Mouse (Mus musculus) mature B cell (primary cell): Measurements from ENCODE around the gene Cdc42ep2.

Experiments
- in situ Hi-C: fragments of 300-500 bp; cut with MboI; formaldehyde crosslinking; loops from 2 replicates; pipeline ENCODE4 v1.14.3; 2019

The Cdc42ep2 gene

GRCm38 (mm10) chr19:5924713-5925093, at the start of gene Cdc42ep2:
Cdc42ep2 (minus strand) TSS chr19:5924816.
- in situ Hi-C loops, result no loop called here

- in situ Hi-C loops, result loop anchor here (10.0 kb wide), 1 partner anchor 157 kb away; the partner anchor contains the start of gene Snx15
Measured at GRCm38 (mm10) chr19:5967664-5968063, 43.0 kb upstream of the Cdc42ep2 start.

- in situ Hi-C loops, result loop anchor here (10.0 kb wide), 1 partner anchor 158 kb away; the partner anchor contains the start of gene Snx15
Measured at GRCm38 (mm10) chr19:5966786-5967185, 42.2 kb upstream of the Cdc42ep2 start.

DNA sequence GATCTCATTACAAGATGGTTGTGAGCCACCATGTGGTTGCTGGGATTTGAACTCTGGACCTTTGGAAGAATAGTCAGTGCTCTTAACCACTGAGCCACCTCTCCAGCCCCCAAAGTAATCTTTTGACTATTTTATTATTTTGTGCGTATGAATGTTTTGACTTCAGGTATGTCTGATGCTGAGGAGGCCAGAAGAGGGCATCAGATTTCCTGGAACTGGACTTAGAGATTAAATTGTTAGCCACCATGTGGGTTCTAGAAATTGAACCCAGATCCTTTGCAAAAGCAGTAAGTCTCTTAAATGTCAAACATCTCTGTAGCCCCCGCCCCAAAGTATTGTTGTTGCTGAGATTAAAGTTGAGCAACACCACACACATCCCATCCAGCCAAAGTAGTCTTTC, 41.3 kb upstream of the Cdc42ep2 start:
- in situ Hi-C loops, result loop anchor here (10.0 kb wide), 1 partner anchor 159 kb away; the partner anchor contains the start of gene Snx15

- in situ Hi-C loops, result loop anchor here (10.0 kb wide), 1 partner anchor 160 kb away; the partner anchor contains the start of gene Snx15
Measured at GRCm38 (mm10) chr19:5965280-5965679, 40.7 kb upstream of the Cdc42ep2 start.

DNA sequence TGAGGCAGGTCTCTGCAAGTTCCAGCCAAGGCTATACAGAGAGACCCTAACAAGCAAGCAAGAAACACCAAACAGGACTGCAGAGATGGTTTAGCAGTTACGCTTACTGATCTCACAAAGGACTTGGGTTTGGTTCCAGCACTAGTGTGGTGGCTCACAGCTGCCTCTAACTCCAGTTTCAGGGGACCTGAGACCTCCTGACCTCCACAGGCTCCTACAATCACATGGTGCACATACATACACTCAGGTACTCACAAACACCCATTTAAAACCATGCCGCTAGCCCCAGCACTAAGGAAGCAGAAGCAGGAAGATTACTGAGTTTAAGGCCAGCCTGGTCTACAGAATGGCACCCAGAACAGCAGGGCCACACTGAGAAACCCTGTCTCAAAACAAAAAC, 40.2 kb upstream of the Cdc42ep2 start:
- in situ Hi-C loops, result loop anchor here (10.0 kb wide), 1 partner anchor 160 kb away; the partner anchor contains the start of gene Snx15

DNA sequence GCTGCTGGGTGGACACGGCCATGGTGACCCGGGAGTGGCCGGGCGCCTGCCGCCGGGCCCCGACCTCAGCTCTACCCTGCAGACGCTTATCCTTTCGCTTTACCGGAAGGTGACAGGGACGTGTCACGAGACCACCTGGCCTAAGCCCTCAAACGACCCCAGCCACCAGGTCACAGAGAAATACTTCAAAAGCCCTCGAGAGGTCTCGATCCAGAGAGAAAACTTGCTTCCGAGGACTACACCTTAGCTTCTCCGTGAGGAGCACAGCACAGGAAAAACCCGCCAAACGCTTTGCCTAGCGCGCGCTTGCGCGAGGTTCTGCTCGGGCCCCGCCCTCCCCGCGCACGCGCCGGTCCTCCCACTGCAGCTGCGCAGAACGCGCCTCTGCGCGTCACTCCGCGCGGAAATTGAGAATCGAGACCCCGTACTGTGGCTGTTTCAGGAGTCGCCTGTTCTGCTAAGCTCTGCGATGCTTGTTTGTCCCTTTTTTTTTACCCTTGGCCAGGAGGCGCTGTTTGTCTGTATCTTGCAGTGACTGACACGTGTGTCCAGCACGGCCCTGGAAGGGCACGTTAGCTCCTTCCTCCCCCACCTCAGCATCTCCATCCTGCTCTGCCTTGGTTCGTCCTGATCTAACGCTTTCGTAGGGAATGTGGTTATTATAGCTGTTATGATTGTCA, 39.4 kb upstream of the Cdc42ep2 start, which contains the start of gene Pola2:
Gene Pola2 (minus strand): TSS at position 320 of the 680 bp plus-strand sequence.
- in situ Hi-C loops, result loop anchor here (10.0 kb wide), 1 partner anchor 161 kb away; the partner anchor contains the start of gene Snx15

DNA sequence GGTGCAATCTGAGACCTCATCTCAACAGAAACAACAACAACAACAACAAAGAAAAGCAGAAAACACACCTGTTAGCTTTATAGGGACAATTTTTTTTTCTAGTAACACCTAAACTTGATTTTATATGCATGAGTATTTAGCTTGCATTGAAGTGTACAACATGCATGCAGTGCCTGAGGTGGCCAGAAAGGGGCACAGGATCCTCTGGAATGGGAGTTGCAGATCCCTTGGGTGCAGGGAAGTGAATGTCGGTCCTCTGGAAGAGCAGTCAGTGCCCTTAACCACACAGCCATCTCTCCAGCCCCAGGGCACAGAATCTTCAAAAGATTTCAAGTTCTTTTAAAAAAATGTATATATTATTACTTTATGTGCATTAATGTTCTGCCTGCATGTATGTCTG, 38.0 kb upstream of the Cdc42ep2 start:
- in situ Hi-C loops, result loop anchor here (10.0 kb wide), 1 partner anchor 162 kb away; the partner anchor contains the start of gene Snx15

DNA sequence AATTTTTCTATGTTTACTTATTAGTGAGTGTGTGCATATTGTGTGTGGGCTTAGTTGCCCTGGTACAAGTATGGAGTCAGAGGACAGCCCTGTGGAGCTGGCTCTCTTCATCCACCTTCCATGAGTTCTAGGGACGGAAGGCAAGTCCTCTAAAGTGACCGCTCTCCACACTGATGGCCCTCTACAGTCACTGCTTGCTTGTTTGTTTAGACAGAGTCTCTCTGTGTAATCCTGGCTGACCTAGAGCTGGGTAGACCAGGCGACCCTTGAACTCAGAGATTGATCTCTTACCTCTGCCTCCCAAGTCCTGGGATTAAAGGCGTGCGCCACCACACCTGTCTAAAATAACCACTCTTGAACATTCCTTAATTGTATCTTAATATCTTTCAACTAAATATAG, 32.8 kb upstream of the Cdc42ep2 start:
- in situ Hi-C loops, result no loop called here

- in situ Hi-C loops, result no loop called here
Measured at GRCm38 (mm10) chr19:5956685-5957084, 32.1 kb upstream of the Cdc42ep2 start.

GRCm38 (mm10) chr19:5955704-5956670, 31.4 kb upstream of the Cdc42ep2 start:
- in situ Hi-C loops, result no loop called here

DNA sequence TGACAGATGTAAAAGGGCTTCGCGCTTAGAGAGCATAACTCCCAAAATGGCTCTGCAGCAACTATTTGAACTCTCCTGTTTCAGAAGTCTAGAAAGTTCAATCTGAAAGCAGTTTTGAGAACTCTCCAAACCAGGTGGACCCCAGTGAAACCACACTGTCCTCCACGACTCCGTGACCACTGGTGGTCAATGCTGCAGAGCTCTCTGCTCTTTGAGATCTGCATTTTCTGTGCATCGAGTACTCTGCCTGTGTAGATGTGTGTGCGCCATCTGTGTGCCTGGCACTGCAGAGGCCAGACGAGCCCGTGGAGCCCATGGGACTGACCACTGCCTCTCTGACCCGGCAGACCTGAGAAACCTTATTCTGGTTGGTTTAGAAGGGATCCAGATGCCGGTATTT, 30.3 kb upstream of the Cdc42ep2 start:
- in situ Hi-C loops, result no loop called here

DNA sequence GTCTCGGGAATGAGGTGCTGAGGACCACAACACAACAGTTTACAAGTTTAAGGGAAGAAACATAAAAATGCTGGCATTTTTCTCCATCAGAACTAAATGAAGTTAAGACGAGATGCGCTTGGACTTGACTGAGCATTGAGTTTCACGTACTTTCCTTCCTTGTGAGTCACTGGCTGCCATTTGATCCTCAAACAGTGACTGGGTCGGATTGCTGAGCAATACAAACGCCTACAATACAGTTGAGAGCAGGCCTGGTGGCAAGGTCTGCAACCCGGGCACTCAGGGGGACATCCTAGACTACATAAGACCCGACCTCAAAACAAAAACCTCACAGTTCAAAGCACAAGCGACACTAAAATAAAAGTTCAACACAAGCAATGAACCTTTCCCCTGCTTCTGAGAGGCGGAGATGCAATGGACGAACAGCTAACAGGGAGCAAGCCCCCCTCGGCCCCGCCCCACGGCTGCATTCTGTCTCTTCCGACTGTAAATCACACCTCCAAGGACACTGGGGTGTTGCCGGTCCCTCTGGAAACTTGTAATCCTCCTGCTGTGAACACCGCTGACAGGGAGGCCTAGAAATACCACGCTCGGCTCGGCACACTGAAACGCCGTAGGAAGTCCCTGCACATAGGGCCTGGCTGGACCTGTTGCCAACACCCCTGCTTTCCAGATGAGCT, 29.6 kb upstream of the Cdc42ep2 start:
- in situ Hi-C loops, result no loop called here

DNA sequence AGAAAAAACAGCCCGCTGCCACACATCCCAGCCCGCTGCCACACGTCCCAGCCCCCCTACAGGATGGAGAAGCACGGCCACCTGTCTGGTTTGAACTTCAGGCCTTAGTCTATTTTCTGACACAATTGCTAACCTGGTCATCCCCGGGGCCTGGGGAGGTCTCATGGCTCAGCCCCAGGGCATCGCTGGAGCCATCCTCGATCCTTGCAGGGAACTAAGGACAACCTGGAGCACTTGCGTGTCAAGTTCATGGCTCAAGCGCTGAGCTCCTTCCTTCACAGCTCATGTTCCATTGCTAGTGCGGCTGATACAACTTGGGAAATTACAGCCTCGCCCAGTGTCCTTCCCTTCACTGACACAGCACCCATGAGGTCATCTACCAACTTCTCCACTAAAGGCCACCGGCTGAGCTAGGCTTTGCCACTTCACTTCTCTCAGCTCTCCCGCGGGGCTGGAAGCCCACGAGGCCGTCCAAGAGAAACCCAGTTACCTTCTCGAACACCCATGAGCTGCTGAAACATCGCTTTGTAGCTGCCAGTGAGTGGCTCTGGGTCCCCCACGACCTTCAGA, 28.7 kb upstream of the Cdc42ep2 start:
- in situ Hi-C loops, result no loop called here

DNA sequence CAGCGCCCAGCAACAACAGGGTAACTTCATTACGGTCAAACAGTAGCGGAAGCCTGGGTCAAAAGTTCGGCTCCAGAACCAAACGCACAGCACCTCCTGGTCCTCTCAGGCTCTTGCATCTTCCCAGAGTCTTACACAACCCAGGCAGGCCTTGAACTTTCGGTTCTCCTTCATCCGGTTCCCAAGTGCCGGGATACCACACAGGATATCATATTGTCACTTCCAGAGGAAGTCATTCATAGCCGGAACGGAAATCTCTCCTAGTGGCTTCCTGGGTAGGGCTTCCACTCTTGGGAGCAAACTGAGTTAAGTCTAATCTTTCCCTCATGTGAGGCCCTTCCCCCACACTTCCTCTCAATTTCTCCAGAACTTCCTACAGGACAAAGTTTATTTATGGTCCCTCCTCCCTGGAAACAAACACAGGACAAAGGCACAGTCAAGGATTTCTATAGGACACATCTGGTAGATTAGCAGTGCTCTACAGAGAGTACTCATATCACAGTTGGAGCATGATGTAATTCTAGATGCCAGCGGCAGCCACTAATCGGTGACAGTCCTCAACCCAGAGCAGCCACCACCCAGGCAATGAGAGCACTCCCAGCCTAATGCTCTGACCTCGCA, 27.6 kb upstream of the Cdc42ep2 start:
- in situ Hi-C loops, result no loop called here

GRCm38 (mm10) chr19:5951631-5952030, 27.0 kb upstream of the Cdc42ep2 start:
- in situ Hi-C loops, result no loop called here

DNA sequence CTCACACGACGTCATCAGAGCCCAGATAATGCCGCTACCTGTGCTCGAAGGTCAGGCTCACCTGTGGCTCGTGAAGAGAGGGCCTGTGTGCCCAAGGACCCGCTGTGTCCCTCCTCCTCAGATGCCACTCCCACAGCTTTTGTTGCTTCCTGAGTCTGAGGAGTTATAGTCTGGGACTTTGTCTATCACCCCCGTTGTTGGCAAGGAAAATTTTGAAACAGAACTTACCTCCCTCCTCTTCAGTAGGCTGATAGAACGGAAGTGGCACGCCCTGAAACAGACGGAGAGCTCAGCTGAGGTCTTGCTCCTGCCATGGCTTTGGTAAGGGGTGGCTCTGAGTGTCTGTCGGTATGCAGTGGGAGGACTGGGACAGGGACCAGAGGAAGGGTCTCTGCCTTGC, 25.6 kb upstream of the Cdc42ep2 start:
- in situ Hi-C loops, result no loop called here

GRCm38 (mm10) chr19:5945891-5946290, 21.3 kb upstream of the Cdc42ep2 start:
- in situ Hi-C loops, result no loop called here

DNA sequence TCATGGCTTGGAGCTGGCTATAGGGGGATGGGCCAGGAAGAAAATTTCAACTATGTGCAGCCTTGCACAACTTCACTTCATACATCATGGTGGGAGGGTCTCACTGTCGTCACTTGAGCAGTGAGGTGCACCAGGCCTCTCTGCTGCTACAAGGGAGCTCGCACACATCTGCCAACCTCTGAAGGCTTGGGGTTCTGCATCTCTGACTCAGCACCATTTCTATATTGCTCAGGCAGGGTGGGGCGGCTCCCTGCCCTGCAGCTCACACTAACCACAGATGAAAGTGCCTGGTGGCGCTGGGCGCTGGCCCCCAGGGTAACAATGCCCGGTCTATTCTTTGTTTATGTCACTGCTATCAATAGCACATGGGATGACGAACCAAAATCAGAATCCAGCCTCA, 20.4 kb upstream of the Cdc42ep2 start:
- in situ Hi-C loops, result no loop called here

GRCm38 (mm10) chr19:5944145-5944544, 19.5 kb upstream of the Cdc42ep2 start:
- in situ Hi-C loops, result no loop called here

DNA sequence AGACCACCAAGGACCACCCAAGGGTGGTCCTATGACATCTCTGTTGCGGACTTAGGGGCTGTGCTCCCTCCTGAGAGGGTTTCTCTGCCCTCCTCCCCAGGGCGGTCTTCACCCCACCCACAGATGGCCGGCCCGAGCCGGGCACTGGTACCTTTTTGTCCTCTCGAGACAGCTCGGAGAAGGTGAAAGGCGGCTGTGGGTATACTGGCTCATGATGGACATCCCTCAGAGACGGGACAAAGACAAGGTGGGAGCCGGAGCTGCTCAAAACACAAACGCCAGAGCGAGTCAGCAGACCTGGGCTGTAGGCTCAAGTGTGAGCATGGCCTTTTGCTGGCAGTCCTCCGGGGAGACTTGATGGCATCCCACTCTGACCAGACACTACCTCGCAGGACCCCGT, 18.8 kb upstream of the Cdc42ep2 start:
- in situ Hi-C loops, result no loop called here
